Mouse (Mus musculus): ENCODE data around the gene 1700001C19Rik. TPM values are rescaled to one million over a fixed set of nuclear protein-coding genes. Genes with fewer than 3 reads are reported as not detected.

Gene 1700001C19Rik
- polyA plus RNA-seq, 1 experiment from 2014 or later, result 0.45 TPM

DNA sequence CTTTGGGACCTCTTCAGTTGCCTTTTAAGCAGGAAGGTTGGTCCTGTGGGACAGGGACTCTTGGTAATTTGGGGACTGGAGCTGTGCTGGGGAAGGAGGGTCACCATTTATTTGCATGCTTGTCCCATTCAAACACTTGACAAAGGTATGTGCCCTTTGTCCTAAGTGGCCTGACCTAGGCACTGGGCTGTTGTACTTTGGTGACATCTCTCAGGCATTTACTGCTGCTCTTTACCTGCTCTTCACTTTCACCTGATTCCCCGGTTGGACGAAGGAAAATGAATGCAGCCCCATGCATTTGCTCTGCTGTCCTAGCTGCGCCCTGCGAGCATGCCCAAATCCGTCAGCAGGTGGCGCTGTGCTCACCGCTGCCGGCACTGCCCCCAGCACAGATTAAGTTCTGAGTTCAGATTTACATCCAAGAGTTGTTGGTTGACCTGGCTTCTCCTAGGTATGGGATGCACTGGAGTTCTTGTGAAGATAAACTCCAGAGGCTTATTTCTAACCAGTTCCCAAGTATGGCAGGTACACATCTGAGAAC, 36.3 kb upstream of the 1700001C19Rik start:
- ATAC-seq, result no peak; the same call in 1 of the 2 replicates
- 24% methylated on average over 8 of the region's 8 CpGs for WGBS
- peaks cover 10% of the 10 kb centered on the region; the same call in 1 of the 2 replicates for H3K4me1 ChIP-seq (ENCODE audit: control insufficient read depth, insufficient read depth, low read length)
- 0 out of 2 replicates have a peak, but pooled peaks cover 2% of the 10 kb centered on the region for H3K36me3 ChIP-seq (ENCODE audit: control insufficient read depth, insufficient read depth, low read length)
- no peaks in the 10 kb centered on the region for H3K9me3 ChIP-seq (ENCODE audit: control insufficient read depth, low read length)
- H3K4me2 ChIP-seq (ENCODE audit: low read depth, low read length), result no peak overlapping the region
- H3K4me3 ChIP-seq (ENCODE audit: low read length), result no peak overlapping the region
- no peak overlapping the region for H3K9ac ChIP-seq (ENCODE audit: low read depth, low read length)
- H3K27ac ChIP-seq (ENCODE audit: low read length), result no peak overlapping the region
- H3K27me3 ChIP-seq (replicated peaks; ENCODE audit: control insufficient read depth, insufficient read depth, low read length), result peaks cover under 1% of the 10 kb centered on the region; the same call in 1 of the 2 replicates

DNA sequence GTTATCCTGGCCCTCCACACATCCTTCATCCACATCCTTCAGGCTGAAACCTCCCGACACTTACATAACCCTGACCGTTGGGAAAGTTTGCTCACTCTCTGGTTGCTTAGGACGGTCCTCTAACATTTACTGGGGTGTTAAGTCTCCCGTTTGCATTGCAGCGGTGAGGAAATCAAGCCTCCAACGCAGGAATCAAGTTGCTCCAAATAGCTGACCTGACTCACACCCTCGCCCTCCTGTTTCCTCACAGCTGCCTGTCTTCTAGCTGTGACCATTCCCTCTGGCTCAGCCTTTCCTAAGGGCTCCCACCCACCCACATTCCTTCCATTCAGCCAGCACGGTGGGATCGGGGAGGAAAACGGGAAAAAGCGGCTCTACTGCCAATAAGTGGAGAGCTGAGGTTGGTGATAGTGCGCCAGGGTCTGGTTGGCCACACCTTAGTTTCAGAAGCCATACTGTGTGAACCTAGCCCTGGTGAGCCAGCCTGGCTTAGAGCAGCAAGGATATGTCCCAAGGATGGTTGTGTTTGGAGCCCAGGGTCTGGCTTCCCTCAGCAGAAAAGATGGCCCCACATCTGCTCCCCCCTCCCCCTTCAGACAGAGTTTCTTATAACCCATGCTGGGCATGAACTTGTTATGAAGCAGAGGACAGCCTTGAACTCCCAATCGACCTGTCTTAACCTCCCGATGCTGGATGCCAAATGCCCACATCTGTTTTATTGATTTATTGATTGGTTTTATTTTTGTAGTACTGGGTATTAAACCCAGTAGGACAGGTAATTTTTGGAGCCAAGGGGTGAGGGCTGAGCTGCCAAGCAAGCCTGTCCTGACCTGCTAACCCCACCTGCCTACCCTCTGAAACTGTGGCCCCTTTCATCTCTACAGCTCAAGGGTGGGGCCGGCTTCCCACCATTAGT, 35.5 kb upstream of the 1700001C19Rik start:
- Histone ChIP-seq H3K36me3 (ENCODE audit: control insufficient read depth, insufficient read depth, low read length) (0 out of 2 replicates have a peak, but pooled peaks cover 2% of the 10 kb centered on the region), H3K27me3 (replicated peaks; ENCODE audit: control insufficient read depth, insufficient read depth, low read length) (peaks cover 3% of the 10 kb centered on the region; the same call in 1 of the 2 replicates), H3K4me2 (ENCODE audit: low read depth, low read length) (no peak overlapping the region), H3K4me1 (ENCODE audit: control insufficient read depth, insufficient read depth, low read length) (peaks cover 16% of the 10 kb centered on the region; the same call in 1 of the 2 replicates), H3K4me3 (ENCODE audit: low read length) (no peak overlapping the region), H3K27ac (ENCODE audit: low read length) (no peak overlapping the region), H3K9ac (ENCODE audit: low read depth, low read length) (0 out of 2 replicates have a peak overlapping the region, but pooled peaks have one; percentile 6), H3K9me3 (ENCODE audit: control insufficient read depth, low read length) (no peaks in the 10 kb centered on the region)
- WGBS, result 28% methylated on average over 15 of the region's 15 CpGs
- no peak for ATAC-seq

- Histone ChIP-seq H3K9me3 (ENCODE audit: control insufficient read depth, low read length) (no peaks in the 10 kb centered on the region), H3K4me3 (ENCODE audit: low read length) (no peak overlapping the region), H3K4me1 (ENCODE audit: control insufficient read depth, insufficient read depth, low read length) (peaks cover 22% of the 10 kb centered on the region), H3K27ac (ENCODE audit: low read length) (peak overlapping the region; percentile 40; the same call in 1 of the 2 replicates), H3K9ac (ENCODE audit: low read depth, low read length) (no peak overlapping the region), H3K4me2 (ENCODE audit: low read depth, low read length) (no peak overlapping the region), H3K36me3 (ENCODE audit: control insufficient read depth, insufficient read depth, low read length) (0 out of 2 replicates have a peak, but pooled peaks cover 2% of the 10 kb centered on the region), H3K27me3 (replicated peaks; ENCODE audit: control insufficient read depth, insufficient read depth, low read length) (peaks cover 3% of the 10 kb centered on the region; the same call in 1 of the 2 replicates)
- ATAC-seq, result no peak
- 68% methylated on average over 5 of the region's 5 CpGs for WGBS
Measured at GRCm38 (mm10) chr17:47470686-47471085, 33.5 kb upstream of the 1700001C19Rik start.

- peaks cover 3% of the 10 kb centered on the region; the same call in 1 of the 2 replicates for H3K27me3 ChIP-seq (replicated peaks; ENCODE audit: control insufficient read depth, insufficient read depth, low read length)
- no peak for ATAC-seq
- 86% methylated on average over 4 of the region's 4 CpGs for WGBS
- H3K27ac ChIP-seq (ENCODE audit: low read length), result no peak overlapping the region
- H3K4me3 ChIP-seq (ENCODE audit: low read length), result no peak overlapping the region
- no peaks in the 10 kb centered on the region for H3K9me3 ChIP-seq (ENCODE audit: control insufficient read depth, low read length)
- no peak overlapping the region for H3K9ac ChIP-seq (ENCODE audit: low read depth, low read length)
- H3K4me2 ChIP-seq (ENCODE audit: low read depth, low read length), result no peak overlapping the region
- peaks cover 26% of the 10 kb centered on the region for H3K4me1 ChIP-seq (ENCODE audit: control insufficient read depth, insufficient read depth, low read length)
- 0 out of 2 replicates have a peak, but pooled peaks cover 2% of the 10 kb centered on the region for H3K36me3 ChIP-seq (ENCODE audit: control insufficient read depth, insufficient read depth, low read length)
Measured at GRCm38 (mm10) chr17:47470121-47470520, 32.9 kb upstream of the 1700001C19Rik start.

DNA sequence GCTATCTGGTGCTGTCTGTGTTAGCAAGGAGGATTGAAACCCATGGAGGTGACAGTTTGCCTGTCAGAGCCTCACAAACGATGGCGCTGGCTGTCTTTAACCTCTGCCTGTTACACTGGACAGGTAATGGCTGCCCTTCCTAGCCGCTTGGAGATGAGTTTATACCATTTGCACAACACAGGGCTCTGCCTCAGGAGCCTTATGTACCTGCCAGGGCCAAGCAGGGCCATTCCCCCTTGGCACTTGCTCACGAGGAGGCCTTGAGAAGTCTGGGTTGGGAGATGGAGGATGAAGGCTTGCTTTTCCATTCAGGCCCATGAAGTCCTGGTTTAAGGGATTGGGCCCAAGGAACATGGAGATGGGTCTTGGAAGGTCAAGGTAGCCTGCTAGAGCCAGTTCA, 32.5 kb upstream of the 1700001C19Rik start:
- Histone ChIP-seq H3K4me3 (ENCODE audit: low read length) (no peak overlapping the region), H3K27me3 (replicated peaks; ENCODE audit: control insufficient read depth, insufficient read depth, low read length) (peaks cover 3% of the 10 kb centered on the region; the same call in 1 of the 2 replicates), H3K36me3 (ENCODE audit: control insufficient read depth, insufficient read depth, low read length) (0 out of 2 replicates have a peak, but pooled peaks cover 2% of the 10 kb centered on the region), H3K4me1 (ENCODE audit: control insufficient read depth, insufficient read depth, low read length) (peaks cover 31% of the 10 kb centered on the region), H3K9ac (ENCODE audit: low read depth, low read length) (no peak overlapping the region), H3K9me3 (ENCODE audit: control insufficient read depth, low read length) (no peaks in the 10 kb centered on the region), H3K4me2 (ENCODE audit: low read depth, low read length) (no peak overlapping the region), H3K27ac (ENCODE audit: low read length) (no peak overlapping the region)
- 84% methylated on average over 4 of the region's 4 CpGs for WGBS
- no peak for ATAC-seq

GRCm38 (mm10) chr17:47468466-47468865, 31.3 kb upstream of the 1700001C19Rik start:
- Histone ChIP-seq H3K9me3 (ENCODE audit: control insufficient read depth, low read length) (no peaks in the 10 kb centered on the region), H3K27me3 (replicated peaks; ENCODE audit: control insufficient read depth, insufficient read depth, low read length) (peaks cover 3% of the 10 kb centered on the region; the same call in 1 of the 2 replicates), H3K27ac (ENCODE audit: low read length) (no peak overlapping the region), H3K4me3 (ENCODE audit: low read length) (peak overlapping the region; percentile 31), H3K4me2 (ENCODE audit: low read depth, low read length) (peak overlapping the region; percentile 39), H3K4me1 (ENCODE audit: control insufficient read depth, insufficient read depth, low read length) (peaks cover 40% of the 10 kb centered on the region), H3K36me3 (ENCODE audit: control insufficient read depth, insufficient read depth, low read length) (0 out of 2 replicates have a peak, but pooled peaks cover 2% of the 10 kb centered on the region), H3K9ac (ENCODE audit: low read depth, low read length) (peak overlapping the region; percentile 54)
- 31% methylated on average over 34 of the region's 34 CpGs for WGBS
- no peak for ATAC-seq

GRCm38 (mm10) chr17:47468063-47468462, 30.9 kb upstream of the 1700001C19Rik start:
- ATAC-seq, result no peak
- peak overlapping the region; percentile 39 for H3K4me2 ChIP-seq (ENCODE audit: low read depth, low read length)
- peaks cover 3% of the 10 kb centered on the region; the same call in 1 of the 2 replicates for H3K27me3 ChIP-seq (replicated peaks; ENCODE audit: control insufficient read depth, insufficient read depth, low read length)
- no peak overlapping the region for H3K27ac ChIP-seq (ENCODE audit: low read length)
- H3K36me3 ChIP-seq (ENCODE audit: control insufficient read depth, insufficient read depth, low read length), result 0 out of 2 replicates have a peak, but pooled peaks cover 2% of the 10 kb centered on the region
- H3K4me3 ChIP-seq (ENCODE audit: low read length), result peak overlapping the region; percentile 31
- H3K9ac ChIP-seq (ENCODE audit: low read depth, low read length), result peak overlapping the region; percentile 54
- peaks cover 42% of the 10 kb centered on the region for H3K4me1 ChIP-seq (ENCODE audit: control insufficient read depth, insufficient read depth, low read length)
- no peaks in the 10 kb centered on the region for H3K9me3 ChIP-seq (ENCODE audit: control insufficient read depth, low read length)
- 30% methylated on average over 14 of the region's 14 CpGs for WGBS

DNA sequence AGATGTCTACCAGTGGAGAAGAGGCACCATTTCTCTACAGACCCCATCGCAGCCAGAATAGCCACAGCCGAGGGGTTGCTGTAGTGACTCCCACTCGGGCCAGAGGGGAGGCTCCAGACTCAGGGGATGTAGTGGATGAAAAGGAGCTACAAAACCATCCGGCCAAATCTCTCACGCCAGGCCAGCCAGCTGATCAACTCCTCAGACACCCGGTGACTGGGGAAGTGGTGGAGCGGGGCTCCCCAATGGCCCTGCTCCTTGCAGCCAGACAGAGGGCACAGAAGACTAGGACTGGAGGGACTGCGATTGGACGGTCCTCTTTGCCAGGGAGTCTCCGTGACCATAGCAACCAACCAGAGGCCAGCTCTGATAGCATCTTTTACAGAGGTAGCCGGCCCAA, 30.5 kb upstream of the 1700001C19Rik start:
- Histone ChIP-seq H3K4me2 (ENCODE audit: low read depth, low read length) (no peak overlapping the region), H3K4me1 (ENCODE audit: control insufficient read depth, insufficient read depth, low read length) (peaks cover 44% of the 10 kb centered on the region), H3K9me3 (ENCODE audit: control insufficient read depth, low read length) (no peaks in the 10 kb centered on the region), H3K27me3 (replicated peaks; ENCODE audit: control insufficient read depth, insufficient read depth, low read length) (peaks cover 3% of the 10 kb centered on the region; the same call in 1 of the 2 replicates), H3K9ac (ENCODE audit: low read depth, low read length) (no peak overlapping the region), H3K36me3 (ENCODE audit: control insufficient read depth, insufficient read depth, low read length) (0 out of 2 replicates have a peak, but pooled peaks cover 2% of the 10 kb centered on the region), H3K27ac (ENCODE audit: low read length) (no peak overlapping the region), H3K4me3 (ENCODE audit: low read length) (no peak overlapping the region)
- no peak for ATAC-seq
- 72% methylated on average over 11 of the region's 11 CpGs for WGBS

DNA sequence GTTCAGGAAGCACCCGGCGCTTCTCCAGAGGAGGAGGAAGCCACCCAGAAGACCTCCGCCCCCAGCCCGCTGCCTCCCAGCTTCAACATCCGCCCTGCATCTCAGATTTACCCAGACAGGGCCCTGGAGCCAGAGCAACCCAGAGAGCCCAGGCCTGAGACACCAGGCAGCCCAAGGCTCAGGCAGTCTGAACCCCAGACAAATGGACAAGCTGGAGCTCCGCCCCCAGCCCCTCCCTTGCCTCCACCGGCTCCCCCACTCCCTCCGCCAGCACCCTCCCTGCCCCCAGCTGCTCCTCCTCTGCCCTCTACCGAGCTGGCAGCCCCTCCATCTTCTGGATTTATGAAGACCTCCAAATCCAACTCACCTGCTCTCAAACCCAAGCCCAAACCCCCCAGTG, 29.1 kb upstream of the 1700001C19Rik start:
- no peak overlapping the region for H3K4me3 ChIP-seq (ENCODE audit: low read length)
- H3K4me2 ChIP-seq (ENCODE audit: low read depth, low read length), result no peak overlapping the region
- no peaks in the 10 kb centered on the region for H3K9me3 ChIP-seq (ENCODE audit: control insufficient read depth, low read length)
- peaks cover 52% of the 10 kb centered on the region for H3K4me1 ChIP-seq (ENCODE audit: control insufficient read depth, insufficient read depth, low read length)
- no peak for ATAC-seq
- H3K27ac ChIP-seq (ENCODE audit: low read length), result no peak overlapping the region
- WGBS, result 39% methylated on average over 9 of the region's 9 CpGs
- H3K36me3 ChIP-seq (ENCODE audit: control insufficient read depth, insufficient read depth, low read length), result 0 out of 2 replicates have a peak, but pooled peaks cover 2% of the 10 kb centered on the region
- no peak overlapping the region for H3K9ac ChIP-seq (ENCODE audit: low read depth, low read length)
- peaks cover 3% of the 10 kb centered on the region; the same call in 1 of the 2 replicates for H3K27me3 ChIP-seq (replicated peaks; ENCODE audit: control insufficient read depth, insufficient read depth, low read length)
